Mouse (Mus musculus): ENCODE results near the gene Trpv1. TPM values are rescaled to one million over a fixed set of nuclear protein-coding genes. Genes with fewer than 3 reads are reported as not detected.
A peak's percentile ranks its signal among the peaks of the same experiment; 100 is the strongest.

Trpv1 gene
- total and polyA plus RNA-seq, 3 experiments: not detected

GRCm38 (mm10) chr11:73194444-73194843 lies 39.6 kb upstream of the Trpv1 start:
- Histone ChIP-seq H3K36me3 (ENCODE audit: control insufficient read depth in 1 of 2, insufficient read depth in 2 of 2, low read length in 2 of 2) (no peaks in the 10 kb centered on the region), H3K9ac (ENCODE audit: control insufficient read depth, low read depth, low read length, poor library complexity, severe bottlenecking) (no peak overlapping the region), H3K79me2 (ENCODE audit: control insufficient read depth, insufficient read depth, low read length, poor library complexity) (no peaks in the 10 kb centered on the region; the same call in 1 of the 2 replicates), H3K4me1 (ENCODE audit: control insufficient read depth in 1 of 2, insufficient read depth in 2 of 2, low read length in 2 of 2) (0 out of 4 replicates have a peak, but pooled peaks cover 0 to 2% of the 10 kb centered on the region in 2 experiments), H3K27me3 (ENCODE audit: control insufficient read depth in 1 of 2, insufficient read depth in 2 of 2, low read length in 2 of 2) (no peaks in the 10 kb centered on the region), H3K9me3 (replicated peaks; ENCODE audit: insufficient read depth, low read length) (no peaks in the 10 kb centered on the region), H3K27ac (ENCODE audit: control insufficient read depth, low read depth, low read length) (no peak overlapping the region), H3K4me3 (ENCODE audit: control insufficient read depth in 1 of 2, insufficient read depth in 1 of 2, low read depth in 2 of 2, low read length in 2 of 2) (no peak overlapping the region)
- TF ChIP-seq CHD2 (IDR thresholded peaks at IDR 0.05; ENCODE audit: low read length): no peak
- no peak for TF ChIP-seq USF1 (IDR thresholded peaks at IDR 0.05; ENCODE audit: low read depth, low read length)
- TF ChIP-seq E2F4 (IDR thresholded peaks at IDR 0.05; ENCODE audit: borderline replicate concordance, low read depth, low read length): no peak
- no peak for TF ChIP-seq MYC (IDR thresholded peaks at IDR 0.05; ENCODE audit: low read depth, low read length)
- TF ChIP-seq ZKSCAN1 (IDR thresholded peaks at IDR 0.05; ENCODE audit: low read depth, low read length): no peak
- TF ChIP-seq NRF1 (IDR thresholded peaks at IDR 0.05; ENCODE audit: insufficient read depth, low read depth, low read length, poor library complexity, severe bottlenecking): no peak
- TF ChIP-seq MAZ (IDR thresholded peaks at IDR 0.05; ENCODE audit: low read depth, low read length): no peak
- no peak for TF ChIP-seq HCFC1 (IDR thresholded peaks at IDR 0.05; ENCODE audit: low read depth, low read length)
- TF ChIP-seq TAL1 (IDR thresholded peaks at IDR 0.05; ENCODE audit: low read length): no peak
- no peak for TF ChIP-seq GATA1 (IDR thresholded peaks at IDR 0.05; ENCODE audit: low read depth, low read length)
- TF ChIP-seq UBTF (IDR thresholded peaks at IDR 0.05; ENCODE audit: borderline replicate concordance, insufficient read depth, low read depth, low read length): no peak
- no peak for TF ChIP-seq ZNF384 (IDR thresholded peaks at IDR 0.05; ENCODE audit: low read depth, low read length)
- TF ChIP-seq ELF1 (IDR thresholded peaks at IDR 0.05; ENCODE audit: low read depth, low read length): no peak
- no peak for TF ChIP-seq JUND (IDR thresholded peaks at IDR 0.05; ENCODE audit: low read depth, low read length)
- TF ChIP-seq ZC3H11A (IDR thresholded peaks at IDR 0.05; ENCODE audit: low read depth, low read length): no peak
- TF ChIP-seq MXI1 (IDR thresholded peaks at IDR 0.05; ENCODE audit: low read depth, low read length): no peak
- TF ChIP-seq SIN3A (IDR thresholded peaks at IDR 0.05; ENCODE audit: low read length): no peak
- no peak for DNase-seq (ENCODE audit: low read depth, low spot score)

GRCm38 (mm10) chr11:73198190-73198589 lies 35.9 kb upstream of the Trpv1 start:
- no peaks in the 10 kb centered on the region for H3K9me3 ChIP-seq (replicated peaks; ENCODE audit: insufficient read depth, low read length)
- H3K79me2 ChIP-seq (ENCODE audit: control insufficient read depth, insufficient read depth, low read length, poor library complexity): no peaks in the 10 kb centered on the region; the same call in 1 of the 2 replicates
- 0 out of 2 replicates have a peak, but pooled peaks have one; percentile 46 for TF ChIP-seq ZNF384 (IDR thresholded peaks at IDR 0.05; ENCODE audit: low read depth, low read length)
- peak; percentile 92 for TF ChIP-seq ETS1 (IDR thresholded peaks at IDR 0.05; ENCODE audit: low read depth, low read length)
- TF ChIP-seq SMC3 (IDR thresholded peaks at IDR 0.05; ENCODE audit: low read depth, low read length): no peak
- no peak for TF ChIP-seq MAZ (IDR thresholded peaks at IDR 0.05; ENCODE audit: low read depth, low read length)
- TF ChIP-seq ZC3H11A (IDR thresholded peaks at IDR 0.05; ENCODE audit: low read depth, low read length): no peak
- TF ChIP-seq TAL1 (IDR thresholded peaks at IDR 0.05; ENCODE audit: low read length): no peak
- peak; percentile 47; the same call in 1 of the 2 replicates for TF ChIP-seq GATA1 (IDR thresholded peaks at IDR 0.05; ENCODE audit: low read depth, low read length)
- H3K27me3 ChIP-seq (ENCODE audit: control insufficient read depth in 1 of 2, insufficient read depth in 2 of 2, low read length in 2 of 2): no peaks in the 10 kb centered on the region
- H3K4me1 ChIP-seq (ENCODE audit: control insufficient read depth in 1 of 2, insufficient read depth in 2 of 2, low read length in 2 of 2): 0 out of 4 replicates have a peak, but pooled peaks cover 0 to 2% of the 10 kb centered on the region in 2 experiments
- peak overlapping the region; percentile 63 for H3K9ac ChIP-seq (ENCODE audit: control insufficient read depth, low read depth, low read length, poor library complexity, severe bottlenecking)
- no peak overlapping the region for H3K27ac ChIP-seq (ENCODE audit: control insufficient read depth, low read depth, low read length)
- no peak for DNase-seq (ENCODE audit: low read depth, low spot score)
- H3K36me3 ChIP-seq (ENCODE audit: control insufficient read depth in 1 of 2, insufficient read depth in 2 of 2, low read length in 2 of 2): peaks cover 0 to 3% of the 10 kb centered on the region in 2 experiments; a peak in 1 of 4 replicates
- peak overlapping the region; percentile 66 to 86 for H3K4me3 ChIP-seq (ENCODE audit: control insufficient read depth in 1 of 2, insufficient read depth in 1 of 2, low read depth in 2 of 2, low read length in 2 of 2)

Data from MEL (cell line).